Mouse (Mus musculus) small intestine, adult 2 months (tissue): Measurements from ENCODE around the gene Snx25.

ENCODE experiments used
- CTCF ChIP-seq: fragments of 200-500 bp; IDR thresholded peaks from 2 replicates; pipeline ENCODE4 v1.5.1; 2012; ENCODE audit warnings: low read depth, mild to moderate bottlenecking, control low read depth, inconsistent platforms, low read length, moderate library complexity, mixed read lengths; ENCODE audit not compliant: insufficient replicate concordance, insufficient read length; ENCODE audit errors: extremely low read depth
- POLR2A ChIP-seq: fragments of 200-500 bp; IDR thresholded peaks from 2 replicates; pipeline ENCODE4 v1.6.1; 2012; ENCODE audit warnings: low read depth, mild to moderate bottlenecking, control low read depth, inconsistent platforms, low read length, moderate library complexity

- TF ChIP-seq CTCF = no peak
- TF ChIP-seq POLR2A = no peak
Measured at GRCm38 (mm10) chr8:45998228-45998627, 153.7 kb downstream of the Snx25 start.
